Mouse (Mus musculus) frontal cortex, postnatal 14 days (tissue): ENCODE measurements around the gene Zic4.

Experiments used
- DNase-seq, 2 experiments: peaks; one replicate each; pipeline ENCODE4 v3.0.0; 2022; ENCODE audit warnings: low spot score in 2 of 2

Gene Zic4

GRCm38 (mm10) chr9:91363814-91364126 is 1.6 kb downstream of the Zic4 start:
- no peak for DNase-seq

- no peak for DNase-seq
These were observed 2.1 kb downstream of the Zic4 start for GRCm38 (mm10) chr9:91364127-91364970.

GRCm38 (mm10) chr9:91364971-91365501 is 2.8 kb downstream of the Zic4 start:
- no peak for DNase-seq

- no peak for DNase-seq
These were observed 3.5 kb downstream of the Zic4 start, which contains the start of gene Zic1 for GRCm38 (mm10) chr9:91365664-91366063. Gene Zic1, minus strand, starts transcription at chr9:91365810.

GRCm38 (mm10) chr9:91366226-91366998 is 4.2 kb downstream of the Zic4 start:
- DNase-seq = no peak

GRCm38 (mm10) chr9:91366999-91367811 is 5.0 kb downstream of the Zic4 start:
- DNase-seq = no peak

GRCm38 (mm10) chr9:91368150-91368549 is 5.9 kb downstream of the Zic4 start:
- DNase-seq = no peak

GRCm38 (mm10) chr9:91368946-91369292 is 6.7 kb downstream of the Zic4 start:
- no peak for DNase-seq

GRCm38 (mm10) chr9:91369293-91369991 is 7.2 kb downstream of the Zic4 start:
- DNase-seq = no peak

GRCm38 (mm10) chr9:91370191-91370708 is 8.0 kb downstream of the Zic4 start:
- DNase-seq = no peak

GRCm38 (mm10) chr9:91371011-91371410 is 8.8 kb downstream of the Zic4 start:
- DNase-seq = no peak

GRCm38 (mm10) chr9:91371608-91372007 is 9.4 kb downstream of the Zic4 start:
- DNase-seq = no peak

GRCm38 (mm10) chr9:91373811-91374575 is 11.8 kb downstream of the Zic4 start:
- DNase-seq = no peak

- no peak for DNase-seq
These were observed 12.5 kb downstream of the Zic4 start for GRCm38 (mm10) chr9:91374665-91375064.

- DNase-seq = no peak
These were observed 15.0 kb downstream of the Zic4 start for GRCm38 (mm10) chr9:91377036-91377872.

- no peak for DNase-seq
These were observed 15.6 kb downstream of the Zic4 start for GRCm38 (mm10) chr9:91377873-91378150.

GRCm38 (mm10) chr9:91378411-91379299 is 16.4 kb downstream of the Zic4 start:
- DNase-seq = no peak

- no peak for DNase-seq
These were observed 17.1 kb downstream of the Zic4 start for GRCm38 (mm10) chr9:91379300-91379635.
